Mouse (Mus musculus): ENCODE measurements around the gene Gle1. TPM values are rescaled to one million over a fixed set of nuclear protein-coding genes. Genes with fewer than 3 reads are reported as not detected.
A peak's percentile ranks its signal among the peaks of the same experiment; 100 is the strongest.

Gle1 gene
- polyA plus RNA-seq, 1 experiment: 27.1 TPM

- 26% methylated on average over 9 of the region's 9 CpGs for WGBS
- TF ChIP-seq CTCF (IDR thresholded peaks at IDR 0.05; ENCODE audit: insufficient read depth, low read length) (no peak), POLR2A (IDR thresholded peaks at IDR 0.05; ENCODE audit: borderline replicate concordance, extremely low read depth, low read depth, low read length) (no peak)
- peaks cover 58% of the 10 kb centered on the region for H3K4me1 ChIP-seq (ENCODE audit: control insufficient read depth, insufficient read depth, low read length)
- H3K4me3 ChIP-seq (replicated peaks; ENCODE audit: extremely low read depth, low read depth, low read length): no peak overlapping the region
- peak; percentile 55 for DNase-seq
Measured at GRCm38 (mm10) chr2:29971838-29972635, 36.8 kb downstream of the Gle1 start.

- TF ChIP-seq POLR2A (IDR thresholded peaks at IDR 0.05; ENCODE audit: borderline replicate concordance, extremely low read depth, low read depth, low read length) (no peak), CTCF (IDR thresholded peaks at IDR 0.05; ENCODE audit: insufficient read depth, low read length) (no peak)
- DNase-seq: no peak
- Histone ChIP-seq H3K4me3 (replicated peaks; ENCODE audit: extremely low read depth, low read depth, low read length) (no peak overlapping the region), H3K4me1 (ENCODE audit: control insufficient read depth, insufficient read depth, low read length) (peaks cover 53% of the 10 kb centered on the region)
- 8% methylated on average over 2 of the region's 2 CpGs for WGBS
Measured at GRCm38 (mm10) chr2:29973525-29973924, 38.3 kb downstream of the Gle1 start.

- Histone ChIP-seq H3K4me1 (ENCODE audit: control insufficient read depth, insufficient read depth, low read length) (peaks cover 25% of the 10 kb centered on the region), H3K4me3 (replicated peaks; ENCODE audit: extremely low read depth, low read depth, low read length) (no peak overlapping the region)
- TF ChIP-seq POLR2A (IDR thresholded peaks at IDR 0.05; ENCODE audit: borderline replicate concordance, extremely low read depth, low read depth, low read length) (no peak), CTCF (IDR thresholded peaks at IDR 0.05; ENCODE audit: insufficient read depth, low read length) (peak; percentile 26; the same call in 1 of the 2 replicates)
- DNase-seq: no peak
Measured at GRCm38 (mm10) chr2:29977307-29977706, 42.1 kb downstream of the Gle1 start.

GRCm38 (mm10) chr2:29980661-29981060 is 45.4 kb downstream of the Gle1 start:
- Histone ChIP-seq H3K4me1 (ENCODE audit: control insufficient read depth, insufficient read depth, low read length) (peaks cover 7% of the 10 kb centered on the region; the same call in 1 of the 2 replicates), H3K4me3 (replicated peaks; ENCODE audit: extremely low read depth, low read depth, low read length) (no peak overlapping the region)
- DNase-seq: no peak
- TF ChIP-seq POLR2A (IDR thresholded peaks at IDR 0.05; ENCODE audit: borderline replicate concordance, extremely low read depth, low read depth, low read length): no peak
- TF ChIP-seq CTCF (IDR thresholded peaks at IDR 0.05; ENCODE audit: insufficient read depth, low read length): no peak
- 94% methylated on average over 1 of the region's 1 CpGs for WGBS

GRCm38 (mm10) chr2:29991962-29992361 is 56.7 kb downstream of the Gle1 start:
- Histone ChIP-seq H3K4me3 (replicated peaks; ENCODE audit: extremely low read depth, low read depth, low read length) (no peak overlapping the region), H3K4me1 (ENCODE audit: control insufficient read depth, insufficient read depth, low read length) (no peaks in the 10 kb centered on the region)
- 42% methylated on average over 2 of the region's 2 CpGs for WGBS
- TF ChIP-seq POLR2A (IDR thresholded peaks at IDR 0.05; ENCODE audit: borderline replicate concordance, extremely low read depth, low read depth, low read length) (no peak), CTCF (IDR thresholded peaks at IDR 0.05; ENCODE audit: insufficient read depth, low read length) (no peak)
- no peak for DNase-seq

- no peak for DNase-seq
- Histone ChIP-seq H3K4me3 (replicated peaks; ENCODE audit: extremely low read depth, low read depth, low read length) (no peak overlapping the region), H3K4me1 (ENCODE audit: control insufficient read depth, insufficient read depth, low read length) (no peaks in the 10 kb centered on the region)
- WGBS: 41% methylated on average over 1 of the region's 1 CpGs
- TF ChIP-seq POLR2A (IDR thresholded peaks at IDR 0.05; ENCODE audit: borderline replicate concordance, extremely low read depth, low read depth, low read length) (no peak), CTCF (IDR thresholded peaks at IDR 0.05; ENCODE audit: insufficient read depth, low read length) (no peak)
Measured at GRCm38 (mm10) chr2:30009101-30009500, 73.9 kb downstream of the Gle1 start.

Other genes with a start within 250 kb of the Gle1 start
- 0.11 and 0.42 TPM in 2 replicates for gene Gm13420, start 183.7 kb upstream of the Gle1 start, polyA plus RNA-seq (2012; rRNA removed)
- not detected in 2 replicates for gene Gm13547, start 176.1 kb upstream of the Gle1 start, polyA plus RNA-seq (2012; rRNA removed)
- 40.6 and 44.8 TPM in 2 replicates for gene Coq4, start 147.9 kb upstream of the Gle1 start, polyA plus RNA-seq (2012; rRNA removed)
- 23.7 and 36.8 TPM in 2 replicates for gene Trub2, start 146.9 kb upstream of the Gle1 start, polyA plus RNA-seq (2012; rRNA removed)
- 29.0 and 37.1 TPM in 2 replicates for gene Slc27a4, start 132.8 kb upstream of the Gle1 start, polyA plus RNA-seq (2012; rRNA removed)
- 40.1 and 46.6 TPM in 2 replicates for gene Urm1, start 115.4 kb upstream of the Gle1 start, polyA plus RNA-seq (2012; rRNA removed)
- gene Cercam, start 66.3 kb upstream of the Gle1 start, polyA plus RNA-seq (2012; rRNA removed): 8.4 and 9.5 TPM in 2 replicates
- gene Odf2, start 46.2 kb upstream of the Gle1 start, polyA plus RNA-seq (2012; rRNA removed): 27.3 and 35.5 TPM in 2 replicates
- gene Sptan1, start 30.1 kb downstream of the Gle1 start, polyA plus RNA-seq (2012; rRNA removed): 299 and 313 TPM in 2 replicates
- 27.1 and 31.3 TPM in 2 replicates for gene Wdr34, start 113.5 kb downstream of the Gle1 start, polyA plus RNA-seq (2012; rRNA removed)
- 35.5 and 39.7 TPM in 2 replicates for gene Set, start 122.0 kb downstream of the Gle1 start, polyA plus RNA-seq (2012; rRNA removed)
- gene Pkn3, start 142.3 kb downstream of the Gle1 start, polyA plus RNA-seq (2012; rRNA removed): 29.0 and 31.3 TPM in 2 replicates
- gene Zdhhc12, start 158.2 kb downstream of the Gle1 start, polyA plus RNA-seq (2012; rRNA removed): 63.0 and 65.3 TPM in 2 replicates
- 52.0 and 56.6 TPM in 2 replicates for gene Zer1, start 189.2 kb downstream of the Gle1 start, polyA plus RNA-seq (2012; rRNA removed)
- 43.3 and 56.6 TPM in 2 replicates for gene Tbc1d13, start 198.3 kb downstream of the Gle1 start, polyA plus RNA-seq (2012; rRNA removed)
- gene Endog, start 236.1 kb downstream of the Gle1 start, polyA plus RNA-seq (2012; rRNA removed): 58.1 and 87.9 TPM in 2 replicates
- gene Spout1, start 243.0 kb downstream of the Gle1 start, polyA plus RNA-seq (2012; rRNA removed): 18.3 and 18.8 TPM in 2 replicates